Mouse (Mus musculus): ENCODE measurements around the gene Med13l.

Med13l gene

DNA sequence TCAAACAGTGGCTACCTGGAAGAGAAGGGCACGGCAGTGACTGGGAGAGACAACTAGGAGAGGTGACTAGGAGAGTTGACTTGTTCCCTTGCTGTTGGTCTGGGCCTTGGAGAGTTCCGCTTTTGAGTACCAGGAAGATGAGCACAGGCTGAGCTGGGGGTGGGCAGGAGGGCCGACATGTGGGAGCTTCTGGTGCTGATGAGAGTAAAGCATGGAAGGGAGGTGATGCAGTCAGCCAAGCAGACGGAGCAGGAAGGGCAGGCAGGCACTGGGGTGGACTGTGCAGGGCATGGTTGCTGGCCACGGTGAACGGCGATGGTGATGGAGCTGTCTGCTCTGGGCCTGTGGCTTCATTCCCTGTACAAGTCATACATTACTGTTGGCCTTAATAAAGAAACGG, 172.2 kb downstream of the Med13l start:
- no peak for DNase-seq (ENCODE audit: inconsistent ontology term)

GRCm38 (mm10) chr5:118733566-118733965, 173.1 kb downstream of the Med13l start:
- DNase-seq (ENCODE audit: inconsistent ontology term): no peak

GRCm38 (mm10) chr5:118734455-118734854, 174.0 kb downstream of the Med13l start:
- DNase-seq (ENCODE audit: inconsistent ontology term): no peak

- no peak for DNase-seq (ENCODE audit: inconsistent ontology term)
Observed at GRCm38 (mm10) chr5:118735738-118736137, 175.3 kb downstream of the Med13l start.

DNA sequence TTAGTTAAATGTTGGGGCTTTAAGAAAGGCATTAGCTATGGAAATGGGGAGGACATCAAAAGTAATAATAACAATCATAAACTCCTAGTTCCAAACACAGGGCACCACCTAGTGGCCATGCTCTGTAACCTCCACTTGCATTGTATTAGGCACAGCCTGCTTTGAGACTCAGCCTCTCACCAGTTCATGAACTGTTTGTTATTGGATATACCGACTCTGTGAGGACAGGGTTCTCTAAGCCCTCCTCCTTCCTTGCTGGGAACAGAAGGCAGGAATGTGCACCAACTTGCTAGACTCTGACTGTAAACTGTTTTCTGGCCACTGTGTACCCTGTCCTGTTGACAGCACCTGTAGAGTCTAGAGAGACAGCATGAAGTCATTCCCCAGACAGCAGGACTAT, 177.1 kb downstream of the Med13l start:
- DNase-seq (ENCODE audit: inconsistent ontology term): peak; percentile 31

GRCm38 (mm10) chr5:118743067-118743466, 182.6 kb downstream of the Med13l start:
- DNase-seq (ENCODE audit: inconsistent ontology term): peak; percentile 16

DNA sequence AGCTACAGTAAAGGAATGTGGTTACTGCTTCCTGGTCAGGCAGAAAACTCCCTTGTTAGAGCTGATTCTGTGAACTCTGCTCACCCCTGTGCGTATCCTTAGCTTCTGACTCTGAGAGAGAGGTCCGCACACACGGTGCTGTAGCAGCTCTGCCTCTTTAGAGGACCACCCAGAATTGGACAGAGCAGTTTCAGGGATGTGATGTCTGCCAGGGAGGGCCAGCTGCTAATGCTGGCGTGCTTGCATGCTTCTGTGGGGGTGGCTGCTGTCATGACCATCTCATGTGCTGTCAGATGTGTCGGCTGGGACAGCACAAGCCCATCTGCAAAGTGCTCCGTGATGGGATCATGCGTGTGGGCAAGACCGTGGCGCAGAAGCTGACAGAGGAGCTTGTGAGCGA, 186.5 kb downstream of the Med13l start:
- no peak for DNase-seq (ENCODE audit: inconsistent ontology term)

- DNase-seq (ENCODE audit: inconsistent ontology term): peak; percentile 54
Observed at GRCm38 (mm10) chr5:118751446-118752179, 191.1 kb downstream of the Med13l start.

- DNase-seq (ENCODE audit: inconsistent ontology term): no peak
Observed at GRCm38 (mm10) chr5:118752868-118753267, 192.4 kb downstream of the Med13l start.

GRCm38 (mm10) chr5:118753471-118754044, 193.1 kb downstream of the Med13l start:
- peak; percentile 72 for DNase-seq (ENCODE audit: inconsistent ontology term)

DNA sequence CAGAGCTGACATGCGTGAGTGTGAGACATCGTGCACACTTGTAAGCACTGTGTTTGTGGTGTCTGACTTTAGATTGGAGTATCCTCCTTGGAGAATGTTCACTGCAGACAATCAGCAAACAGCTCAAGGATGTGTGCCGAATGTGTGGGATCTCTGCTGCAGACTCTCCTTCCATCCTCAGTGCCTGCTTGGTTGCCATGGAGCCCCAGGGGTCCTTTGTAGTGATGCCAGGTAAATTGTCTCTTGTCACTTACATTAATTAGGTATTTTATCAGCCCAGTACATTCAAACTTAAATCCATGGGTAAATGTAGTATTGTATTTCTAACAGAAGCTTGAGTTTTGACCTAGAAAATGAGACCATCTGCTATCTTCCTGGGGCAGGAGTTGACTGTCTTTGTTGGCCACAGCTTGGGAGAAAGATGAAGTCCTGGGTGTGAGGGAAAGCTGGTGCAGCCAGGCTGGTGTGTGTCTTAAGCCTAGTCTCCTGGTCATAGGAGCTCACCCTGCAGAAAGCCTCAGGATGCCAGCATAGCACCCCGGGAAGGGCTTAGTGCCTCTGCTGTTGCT, 193.8 kb downstream of the Med13l start:
- no peak for DNase-seq (ENCODE audit: inconsistent ontology term)

GRCm38 (mm10) chr5:118756078-118756477, 195.6 kb downstream of the Med13l start:
- peak; percentile 79 for DNase-seq (ENCODE audit: inconsistent ontology term)

- peak; percentile 69 for DNase-seq (ENCODE audit: inconsistent ontology term)
Observed at GRCm38 (mm10) chr5:118757396-118758301, 197.2 kb downstream of the Med13l start.

- no peak for DNase-seq (ENCODE audit: inconsistent ontology term)
Observed at GRCm38 (mm10) chr5:118760986-118761385, 200.5 kb downstream of the Med13l start.

- no peak for DNase-seq (ENCODE audit: inconsistent ontology term)
Observed at GRCm38 (mm10) chr5:118762499-118763185, 202.2 kb downstream of the Med13l start.

DNA sequence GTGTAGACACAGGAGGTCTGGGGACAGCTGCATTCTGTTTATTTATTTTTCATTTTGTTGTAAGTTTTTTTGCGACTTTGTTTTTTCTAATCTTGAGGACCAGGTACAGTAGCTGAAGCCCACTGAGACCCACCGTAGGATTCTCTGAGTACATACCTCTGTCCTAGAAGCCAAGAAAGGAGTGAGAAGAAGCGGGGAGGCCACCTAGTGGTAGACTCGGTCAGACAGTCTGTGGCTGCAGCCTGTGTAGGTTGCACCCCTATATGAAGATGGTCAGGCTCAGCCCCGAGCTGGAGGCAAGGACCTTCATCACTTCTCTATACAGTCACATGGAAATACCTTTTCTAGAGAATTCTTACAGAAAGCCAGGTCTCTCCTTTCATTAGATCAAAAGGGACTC, 202.9 kb downstream of the Med13l start:
- no peak for DNase-seq (ENCODE audit: inconsistent ontology term)

- peak; percentile 83 for DNase-seq (ENCODE audit: inconsistent ontology term)
Observed at GRCm38 (mm10) chr5:118769143-118769542, 208.7 kb downstream of the Med13l start.

GRCm38 (mm10) chr5:118773866-118774265, 213.4 kb downstream of the Med13l start:
- peak; percentile 41 for DNase-seq (ENCODE audit: inconsistent ontology term)

DNA sequence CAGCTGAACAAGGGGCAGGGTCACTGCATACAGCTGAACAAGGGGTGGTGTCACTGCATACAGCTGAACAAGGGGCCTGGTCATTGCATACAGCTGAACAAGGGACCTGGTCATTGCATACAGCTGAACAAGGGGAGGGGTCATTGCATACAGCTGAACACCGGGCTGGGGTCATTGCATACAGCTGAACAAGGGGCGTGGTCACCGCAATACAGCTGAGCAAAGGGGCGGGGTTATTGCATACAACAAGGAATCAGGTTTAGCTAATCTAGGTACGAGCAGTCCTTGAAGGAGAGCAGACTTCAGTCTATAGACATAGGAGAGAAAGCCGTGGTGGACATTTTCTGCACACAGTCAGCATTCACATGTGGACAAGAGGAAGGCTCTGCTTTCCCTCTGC, 215.9 kb downstream of the Med13l start:
- DNase-seq (ENCODE audit: inconsistent ontology term): no peak

DNA sequence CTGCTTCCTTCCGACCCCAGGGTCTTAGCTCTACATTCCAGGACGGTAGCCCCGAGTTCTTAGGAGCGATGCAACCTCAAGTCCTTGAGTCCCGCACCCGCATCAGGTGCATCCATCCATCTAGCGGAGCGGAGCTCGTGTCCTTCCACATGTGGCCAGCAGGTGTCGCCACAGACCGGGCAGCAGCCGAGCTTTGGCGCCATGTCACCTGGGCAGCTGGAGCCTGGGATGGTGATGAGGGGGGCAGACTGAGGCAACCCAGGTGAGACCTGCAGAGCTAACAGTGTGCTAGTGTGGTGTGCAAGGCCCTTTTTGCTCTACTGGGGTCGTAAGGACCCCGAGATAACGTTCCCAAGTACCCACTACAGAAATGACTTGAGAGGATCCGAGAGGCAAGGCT, 221.1 kb downstream of the Med13l start:
- peak; percentile 54 for DNase-seq (ENCODE audit: inconsistent ontology term)

DNA sequence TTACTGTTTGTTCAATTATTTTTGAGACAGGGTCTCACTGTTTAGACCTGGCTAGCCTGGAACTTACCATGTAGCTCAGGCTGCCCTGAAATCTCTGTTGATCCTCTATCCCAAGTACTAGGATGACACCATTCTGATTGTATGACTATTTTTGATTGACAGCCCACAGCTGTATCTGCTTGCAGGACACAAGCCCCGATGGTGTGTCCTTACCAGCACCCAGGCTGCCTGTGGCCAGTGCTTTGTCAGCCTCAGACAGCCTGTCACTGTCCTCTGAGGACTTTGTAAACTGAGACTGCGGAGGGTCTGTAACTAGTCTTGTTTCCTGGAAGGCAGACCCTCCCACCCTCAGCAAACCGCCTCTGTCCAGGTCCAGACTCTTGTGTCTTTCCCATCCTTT, 221.7 kb downstream of the Med13l start:
- DNase-seq (ENCODE audit: inconsistent ontology term): no peak

DNA sequence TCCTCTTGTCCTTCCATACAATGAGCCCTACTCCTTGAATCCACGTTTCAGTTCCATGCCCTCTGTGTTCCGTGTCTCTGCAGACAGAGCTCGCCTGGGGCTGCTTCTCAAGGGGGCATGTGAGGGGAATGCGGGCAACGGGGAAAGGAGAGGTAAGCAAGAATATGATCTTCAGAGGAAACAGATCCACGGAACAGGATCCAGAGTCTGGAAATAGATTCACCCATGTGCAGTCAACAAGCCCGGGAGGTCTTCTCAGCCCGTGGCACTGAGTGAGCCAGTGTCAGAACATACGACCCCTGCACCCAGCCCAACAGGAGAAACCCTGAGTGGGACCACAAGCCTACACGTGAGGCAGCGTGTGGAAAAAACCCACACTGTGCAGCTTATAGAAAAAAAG, 228.7 kb downstream of the Med13l start:
- no peak for DNase-seq (ENCODE audit: inconsistent ontology term)
